Mouse (Mus musculus): ENCODE measurements around the gene Zfp326. TPM values are rescaled to one million over a fixed set of nuclear protein-coding genes. Genes with fewer than 3 reads are reported as not detected.

Gene Zfp326
- 10 to 100 TPM; 40.8 to 41.3 TPM for total RNA-seq (2021)

- DNase-seq (ENCODE audit: extremely low spot score in 1 of 2, low spot score in 2 of 2) = peak; percentile 71 to 96
- intact Hi-C loops (cut with DNase I) = no loop called here
Measured at GRCm38 (mm10) chr5:105876068-105876924, at the start of gene Zfp326. Gene Zfp326 (plus strand): TSS chr5:105876565.

DNA sequence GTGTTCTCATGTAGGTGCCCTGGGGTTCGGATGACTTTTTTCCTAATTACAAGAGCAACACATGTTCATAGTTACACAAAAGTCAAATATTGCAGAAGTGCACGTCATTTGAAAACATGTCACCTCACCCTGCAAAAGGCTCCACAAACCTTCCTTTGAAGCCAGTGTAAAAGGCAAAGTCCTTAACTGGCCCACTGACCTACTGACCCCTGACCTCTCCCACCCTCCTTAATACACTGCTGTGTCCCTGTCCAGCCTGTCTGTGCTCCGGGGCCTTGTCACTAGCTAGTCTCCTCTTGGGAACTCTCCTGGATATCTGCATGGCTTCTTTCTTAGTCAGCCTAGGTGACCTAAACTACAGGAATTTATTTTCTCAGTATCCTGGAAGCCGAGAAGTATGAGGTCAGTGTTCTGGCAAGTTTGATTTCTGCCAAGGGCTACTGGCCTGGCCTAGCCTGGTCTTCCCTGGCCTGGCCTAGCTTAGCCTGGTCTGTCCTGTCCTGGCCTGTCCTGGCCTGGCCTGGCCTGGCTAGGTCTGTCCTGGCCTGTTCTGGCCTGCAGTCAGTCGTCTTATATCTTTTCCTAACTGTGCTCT is 49.4 kb upstream of the Zfp326 start:
- no peak for DNase-seq (ENCODE audit: extremely low spot score in 1 of 2, low spot score in 2 of 2)
- intact Hi-C loops (cut with DNase I) = no loop called here

- intact Hi-C loops (cut with DNase I) = no loop called here
- no peak for DNase-seq (ENCODE audit: extremely low spot score in 1 of 2, low spot score in 2 of 2)
Measured at GRCm38 (mm10) chr5:105828050-105828449, 48.3 kb upstream of the Zfp326 start.

DNA sequence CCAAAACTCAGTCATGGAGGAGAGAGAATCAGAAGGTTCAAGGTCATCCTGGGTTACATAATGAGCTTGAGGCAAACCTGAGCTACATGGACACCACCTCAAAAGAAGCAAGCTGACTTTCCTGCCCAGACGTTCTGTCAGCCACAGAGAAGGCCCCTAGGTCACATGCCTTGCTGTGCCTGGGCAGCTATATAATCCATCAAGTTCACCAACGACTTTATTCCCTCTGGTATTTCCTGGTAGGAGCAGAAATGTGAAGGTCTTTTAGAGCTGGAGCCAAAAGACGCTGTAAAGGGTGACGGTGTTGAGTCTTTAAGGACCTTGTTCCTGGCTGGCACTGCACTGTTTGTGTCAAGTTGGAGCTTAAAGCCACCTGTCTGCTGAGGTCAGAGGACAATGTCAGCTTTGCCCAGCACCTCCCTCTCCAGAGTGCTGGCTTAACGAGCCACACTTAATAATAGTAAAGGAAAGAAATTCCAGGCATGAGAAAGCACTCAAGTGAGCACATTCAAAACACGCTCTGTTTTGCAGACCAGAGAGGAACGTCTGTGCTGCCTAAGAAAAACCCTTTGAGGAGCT is 47.3 kb upstream of the Zfp326 start:
- intact Hi-C loops (cut with DNase I) = no loop called here

DNA sequence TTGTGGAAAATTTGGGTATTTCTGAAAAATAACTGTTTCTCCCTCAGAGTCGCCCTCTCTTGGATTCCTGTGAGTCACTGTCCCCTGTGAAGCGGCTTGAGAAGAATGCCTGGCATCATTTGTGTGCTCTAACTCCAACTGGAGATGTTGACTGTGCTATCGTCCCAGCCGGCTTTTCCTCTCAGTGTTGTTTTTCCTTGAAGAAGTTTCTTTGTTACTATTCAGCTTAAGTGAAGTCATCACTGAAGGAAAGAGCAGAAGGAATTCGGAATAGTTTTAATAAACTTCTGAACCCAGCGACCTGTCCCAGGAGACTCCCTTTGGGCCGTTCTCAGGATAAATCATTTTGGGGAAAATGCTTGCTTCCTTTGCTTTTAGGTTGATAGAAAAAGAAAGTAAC is 44.2 kb upstream of the Zfp326 start:
- no peak for DNase-seq (ENCODE audit: extremely low spot score in 1 of 2, low spot score in 2 of 2)

More for the DNA sequence above, 47.3 kb upstream of the Zfp326 start:
- DNase-seq (ENCODE audit: extremely low spot score in 1 of 2, low spot score in 2 of 2) = no peak

GRCm38 (mm10) chr5:105833923-105834322 is 42.4 kb upstream of the Zfp326 start:
- no peak for DNase-seq (ENCODE audit: extremely low spot score in 1 of 2, low spot score in 2 of 2)
- intact Hi-C loops (cut with DNase I) = no loop called here

More for the DNA sequence above, 44.2 kb upstream of the Zfp326 start:
- intact Hi-C loops (cut with DNase I) = no loop called here

DNA sequence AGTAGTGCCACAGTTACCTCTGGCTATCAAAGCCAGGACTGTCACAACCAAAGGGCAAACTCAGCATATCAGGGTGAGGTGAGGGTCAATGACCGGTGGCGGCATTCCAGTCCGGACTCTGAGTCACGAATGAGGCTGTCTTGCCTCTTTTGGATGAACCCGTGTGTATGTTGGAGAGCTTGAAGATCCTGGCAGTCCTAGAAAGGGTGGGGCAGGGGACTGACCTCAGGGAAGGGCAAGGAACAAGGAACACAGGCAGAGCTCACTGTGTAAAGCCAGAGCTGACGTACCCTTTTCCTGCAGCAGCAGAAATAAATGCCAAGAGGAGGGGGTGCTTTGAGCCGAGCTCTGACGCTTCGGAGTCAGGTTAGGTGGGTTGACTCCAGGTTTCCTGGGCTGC is 40.4 kb upstream of the Zfp326 start:
- intact Hi-C loops (cut with DNase I) = no loop called here
- DNase-seq (ENCODE audit: extremely low spot score in 1 of 2, low spot score in 2 of 2) = no peak

DNA sequence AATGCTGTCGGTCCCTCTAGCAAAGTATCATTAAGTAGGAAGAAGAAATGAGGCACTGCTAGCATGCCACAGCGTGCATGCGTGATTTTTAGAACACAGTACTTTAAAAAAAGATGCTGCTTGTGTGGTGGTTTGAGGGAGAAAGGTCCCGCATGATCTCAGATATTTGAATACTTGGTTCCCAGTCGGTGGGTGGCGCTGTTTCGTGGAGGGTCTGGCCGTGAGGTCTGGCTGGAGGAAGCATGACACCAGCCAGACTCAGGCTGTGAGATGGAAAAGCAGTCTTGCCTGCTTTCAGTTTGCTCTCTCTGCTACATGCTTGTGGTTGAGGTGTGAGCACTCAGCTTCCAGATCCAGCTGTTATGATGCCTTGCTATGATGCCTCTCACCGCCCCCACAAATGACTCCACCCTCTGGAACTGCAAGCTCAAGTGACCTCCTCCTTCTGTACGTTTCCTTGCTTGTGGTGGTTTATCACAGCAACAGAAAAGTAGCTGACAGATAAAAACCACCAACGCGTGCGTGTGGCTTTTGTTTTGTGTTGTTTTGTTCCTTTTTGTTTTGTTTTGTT is 36.5 kb upstream of the Zfp326 start:
- intact Hi-C loops (cut with DNase I) = no loop called here

GRCm38 (mm10) chr5:105844044-105844753 is 32.2 kb upstream of the Zfp326 start:
- intact Hi-C loops (cut with DNase I) = no loop called here

More for the DNA sequence above, 36.5 kb upstream of the Zfp326 start:
- no peak for DNase-seq (ENCODE audit: extremely low spot score in 1 of 2, low spot score in 2 of 2)

GRCm38 (mm10) chr5:105845041-105845440 is 31.3 kb upstream of the Zfp326 start:
- intact Hi-C loops (cut with DNase I) = no loop called here
- DNase-seq (ENCODE audit: extremely low spot score in 1 of 2, low spot score in 2 of 2) = no peak

More at GRCm38 (mm10) chr5:105844044-105844753, 32.2 kb upstream of the Zfp326 start:
- no peak for DNase-seq (ENCODE audit: extremely low spot score in 1 of 2, low spot score in 2 of 2)

- intact Hi-C loops (cut with DNase I) = no loop called here
- DNase-seq (ENCODE audit: extremely low spot score in 1 of 2, low spot score in 2 of 2) = no peak
Measured at GRCm38 (mm10) chr5:105847726-105848125, 28.6 kb upstream of the Zfp326 start.

- intact Hi-C loops (cut with DNase I) = no loop called here
- DNase-seq (ENCODE audit: extremely low spot score in 1 of 2, low spot score in 2 of 2) = no peak
Measured at GRCm38 (mm10) chr5:105849222-105849621, 27.1 kb upstream of the Zfp326 start.

DNA sequence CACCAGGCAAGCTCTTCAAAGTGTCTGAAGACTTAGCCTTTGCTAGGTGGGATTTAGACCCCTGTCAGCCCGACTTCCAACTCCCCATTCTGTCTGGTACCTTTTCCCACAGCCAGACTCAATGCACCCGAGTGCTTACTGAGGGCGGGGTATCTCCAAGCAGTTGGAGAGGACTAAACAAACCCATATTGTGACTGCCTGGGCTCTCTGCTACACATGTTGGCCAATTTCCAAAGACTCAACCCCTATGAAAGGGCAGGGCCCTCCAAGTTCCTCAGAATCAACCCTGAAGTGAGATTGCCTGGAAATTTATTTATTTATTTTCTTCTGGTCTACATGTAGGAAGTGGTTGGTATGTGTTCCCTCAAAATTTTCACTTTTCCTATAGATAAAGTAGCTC is 26.7 kb upstream of the Zfp326 start:
- no peak for DNase-seq (ENCODE audit: extremely low spot score in 1 of 2, low spot score in 2 of 2)
- intact Hi-C loops (cut with DNase I) = no loop called here

- DNase-seq (ENCODE audit: extremely low spot score in 1 of 2, low spot score in 2 of 2) = no peak
- intact Hi-C loops (cut with DNase I) = no loop called here
Measured at GRCm38 (mm10) chr5:105853271-105853670, 23.1 kb upstream of the Zfp326 start.

DNA sequence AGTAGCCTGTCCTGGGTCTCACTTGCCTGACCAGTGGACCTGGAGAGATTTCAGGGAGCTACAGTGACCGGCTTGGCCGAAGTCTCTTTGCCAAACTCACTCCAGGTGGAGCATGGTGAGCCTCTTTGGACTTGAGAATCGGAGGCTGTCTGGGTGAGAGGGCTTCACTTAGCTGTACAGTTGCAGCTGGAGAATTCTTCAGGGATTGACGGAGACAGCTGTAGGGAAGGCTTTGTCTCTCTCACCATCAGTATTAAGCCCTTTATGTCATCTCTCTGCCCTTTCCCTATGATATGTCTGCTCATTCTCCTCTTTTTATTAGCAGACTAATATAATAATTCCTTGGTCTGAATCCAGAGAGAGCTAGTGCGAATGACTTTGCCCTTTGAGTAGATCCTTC is 18.9 kb upstream of the Zfp326 start:
- no peak for DNase-seq (ENCODE audit: extremely low spot score in 1 of 2, low spot score in 2 of 2)
- intact Hi-C loops (cut with DNase I) = no loop called here

DNA sequence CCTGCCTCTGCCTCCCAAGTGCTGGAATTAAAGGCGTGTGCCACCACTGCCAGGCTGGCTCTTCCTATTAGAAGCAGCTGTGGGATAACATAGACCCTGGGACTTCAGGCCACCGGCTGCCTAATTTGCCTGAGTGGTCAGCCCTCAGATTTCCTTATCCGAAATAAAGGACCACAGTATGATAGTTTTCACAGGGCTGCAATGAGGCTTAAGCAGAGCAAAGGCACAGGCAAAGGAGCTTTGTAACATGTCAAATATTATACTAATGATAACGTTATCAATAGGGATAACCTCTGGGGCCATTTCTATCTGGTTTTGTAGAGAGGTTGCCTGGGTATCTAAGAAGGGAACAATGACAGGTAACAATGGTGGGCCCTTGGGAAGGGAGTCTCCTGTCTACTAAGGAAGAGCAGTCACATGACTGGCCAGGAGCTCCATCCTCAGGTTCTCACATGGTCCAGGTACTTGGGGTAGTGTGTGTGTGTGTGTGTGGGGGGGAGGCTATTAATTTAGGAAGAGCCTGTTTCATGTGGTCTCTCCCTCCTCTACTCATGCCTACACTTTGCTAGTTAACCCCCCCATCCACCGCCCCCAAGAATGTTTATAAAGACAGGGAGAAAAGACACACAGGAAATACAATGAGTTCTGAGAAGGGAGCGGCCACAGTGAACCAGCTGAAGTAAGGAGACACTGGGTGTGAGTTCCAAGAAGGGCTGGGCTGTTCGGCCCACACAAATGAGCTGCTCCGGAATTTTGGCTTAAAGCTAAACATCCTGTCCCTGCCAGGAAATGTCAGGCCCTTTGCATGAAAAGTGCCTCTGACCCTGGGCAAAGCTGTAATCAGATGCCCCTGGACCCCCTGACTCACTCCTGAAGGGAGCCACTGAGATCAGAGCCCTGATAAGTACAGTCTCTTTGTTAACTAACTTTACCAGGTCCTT is 17.3 kb upstream of the Zfp326 start:
- intact Hi-C loops (cut with DNase I) = no loop called here
- peak in 1 of 2 experiments; percentile 41 for DNase-seq (ENCODE audit: extremely low spot score in 1 of 2, low spot score in 2 of 2)

DNA sequence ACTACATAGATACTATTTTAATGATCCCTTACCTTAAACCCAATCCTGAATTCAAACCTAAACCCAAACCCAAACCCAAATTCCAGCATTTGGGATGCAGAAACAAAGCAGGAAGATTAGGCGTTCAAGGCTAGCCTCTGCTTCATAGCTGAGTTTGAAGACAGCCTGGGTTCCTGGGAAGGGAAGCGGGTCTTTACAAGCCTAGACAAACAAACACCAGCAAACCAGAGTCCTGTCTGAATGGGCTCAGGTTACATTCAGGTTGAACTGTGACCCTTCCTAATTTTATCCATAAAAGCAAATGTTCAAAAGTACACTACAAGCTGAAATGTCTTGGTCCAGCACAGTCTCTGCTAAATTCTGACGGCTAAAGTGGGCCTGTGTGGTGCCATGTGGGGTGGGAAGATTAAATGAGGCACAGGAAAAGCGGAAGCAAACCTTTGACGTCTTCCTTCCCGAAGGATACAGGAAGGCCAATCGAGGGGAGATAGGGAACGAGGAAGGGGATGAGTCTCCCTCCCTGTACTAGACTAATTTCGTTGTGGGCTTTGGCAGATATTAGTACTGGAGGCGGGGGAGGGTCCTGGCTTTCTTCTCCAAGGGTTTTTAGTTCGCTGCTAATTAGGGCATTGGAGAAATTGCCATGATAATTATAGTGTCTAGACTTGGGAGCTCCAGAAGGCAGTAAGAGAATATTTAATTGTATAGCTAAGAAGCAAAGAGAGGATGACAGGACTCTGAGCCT is 16.5 kb upstream of the Zfp326 start:
- DNase-seq (ENCODE audit: extremely low spot score in 1 of 2, low spot score in 2 of 2) = no peak
- intact Hi-C loops (cut with DNase I) = no loop called here
